Comparison of ENCODE assay signal across 8 mouse cellular contexts in genomic region chr8:90876213-90876721, GRCm38 (mm10). TPM values are rescaled to one million over a fixed set of nuclear protein-coding genes. Genes with fewer than 3 reads are reported as not detected.
DNase-seq lines count a peak whose midpoint lies in the region; ATAC-seq and TF ChIP-seq lines count a peak whose summit lies in the region.

No protein-coding gene starts in this region.

- H3K27ac ChIP-seq in ES-Bruce4 (ENCODE audit: insufficient read depth, low read length), result peak overlapping the region; percentile 42
- H3K27ac ChIP-seq in layer of hippocampus, adult 2 months, result peak overlapping the region; percentile 94
- peak overlapping the region; percentile 76 for H3K27ac ChIP-seq in lung, embryonic 14.5 days (ENCODE audit: low read depth)
- peak overlapping the region; percentile 85 for H3K27ac ChIP-seq in neural tube, embryonic 15.5 days (replicated peaks)

- TF ChIP-seq EP300 in ES-Bruce4 (IDR thresholded peaks at IDR 0.05; ENCODE audit: insufficient read depth, low read depth, low read length), result no peak

- ATAC-seq in cerebellum, adult (ENCODE audit: insufficient number of reproducible peaks, low FRiP score, low TSS enrichment), result peak; percentile 49
- peak; percentile 77 for ATAC-seq in frontal cortex, adult (ENCODE audit: low TSS enrichment)
- peak; percentile 60; the same call in 1 of the 2 replicates for ATAC-seq in lung, embryonic 14.5 days (ENCODE audit: insufficient read depth)
- peak; percentile 29 for ATAC-seq in neural tube, embryonic 15.5 days (ENCODE audit: low FRiP score)

- peak overlapping the region; percentile 83 for H3K4me2 ChIP-seq in lung, embryonic 14.5 days
- peak overlapping the region; percentile 69 for H3K4me2 ChIP-seq in neural tube, embryonic 15.5 days

- H3K27me3 ChIP-seq in ES-Bruce4 (ENCODE audit: control insufficient read depth, insufficient read depth, low read length, poor library complexity, severe bottlenecking), result no peaks in the 10 kb centered on the region
- no peaks in the 10 kb centered on the region for H3K27me3 ChIP-seq in lung, embryonic 14.5 days (ENCODE audit: insufficient read depth, low read length)
- no peaks in the 10 kb centered on the region for H3K27me3 ChIP-seq in neural tube, embryonic 15.5 days (replicated peaks)

- peak overlapping the region; percentile 51 for H3K9ac ChIP-seq in ES-Bruce4 (ENCODE audit: low read depth, poor library complexity, severe bottlenecking)
- peak overlapping the region; percentile 58; the same call in 1 of the 2 replicates for H3K9ac ChIP-seq in lung, embryonic 14.5 days
- 0 out of 2 replicates have a peak overlapping the region, but pooled peaks have one; percentile 41 for H3K9ac ChIP-seq in neural tube, embryonic 15.5 days (replicated peaks)

- peaks cover 4% of the 10 kb centered on the region for H3K4me1 ChIP-seq in ES-Bruce4 (ENCODE audit: control insufficient read depth, insufficient read depth, low read length)
- peaks cover 10% of the 10 kb centered on the region; the same call in 1 of the 2 replicates for H3K4me1 ChIP-seq in lung, embryonic 14.5 days (ENCODE audit: insufficient read depth)
- H3K4me1 ChIP-seq in neural tube, embryonic 15.5 days, result peaks cover 34% of the 10 kb centered on the region

- WGBS in lung, embryonic 14.5 days, result 9% methylated on average over 12 of the region's 12 CpGs
- 1% methylated on average over 12 of the region's 12 CpGs for WGBS in neural tube, embryonic 15.5 days

- no peak for TF ChIP-seq POLR2A in ES-Bruce4 (IDR thresholded peaks at IDR 0.05; ENCODE audit: insufficient read depth, low read length)

- no peak for TF ChIP-seq CTCF in ES-Bruce4 (IDR thresholded peaks at IDR 0.05; ENCODE audit: low read depth, low read length)
- TF ChIP-seq CTCF in layer of hippocampus, adult 2 months (conservative IDR thresholded peaks at IDR 0.05), result no peak
- no peak for TF ChIP-seq CTCF in lung, embryonic 14.5 days (IDR thresholded peaks at IDR 0.05; ENCODE audit: low read depth)

- peak; percentile 73 for DNase-seq in heart, postnatal 4 days
- DNase-seq in layer of hippocampus, adult 2 months (ENCODE audit: low spot score in 2 of 2), result peak; percentile 50 to 67
- peak; percentile 69 for DNase-seq in lung, embryonic 14.5 days
- DNase-seq in urinary bladder, adult 18-20 months (ENCODE audit: low spot score in 2 of 2), result peak; percentile 64 to 83

- H3K9me3 ChIP-seq in ES-Bruce4 (replicated peaks; ENCODE audit: control insufficient read depth, insufficient read depth, low read length, poor library complexity, severe bottlenecking), result no peaks in the 10 kb centered on the region
- no peaks in the 10 kb centered on the region for H3K9me3 ChIP-seq in lung, embryonic 14.5 days (ENCODE audit: low read depth, low read length)
- H3K9me3 ChIP-seq in neural tube, embryonic 15.5 days (replicated peaks), result no peaks in the 10 kb centered on the region

- peaks cover 5% of the 10 kb centered on the region; the same call in 1 of the 2 replicates for H3K36me3 ChIP-seq in ES-Bruce4 (ENCODE audit: control insufficient read depth, insufficient read depth, low read length, poor library complexity, severe bottlenecking)
- H3K36me3 ChIP-seq in lung, embryonic 14.5 days (ENCODE audit: insufficient read depth), result no peaks in the 10 kb centered on the region
- no peaks in the 10 kb centered on the region for H3K36me3 ChIP-seq in neural tube, embryonic 15.5 days

- peak overlapping the region; percentile 31 for H3K4me3 ChIP-seq in ES-Bruce4 (ENCODE audit: low read depth, low read length)
- H3K4me3 ChIP-seq in layer of hippocampus, adult 2 months, result peak overlapping the region; percentile 73
- H3K4me3 ChIP-seq in lung, embryonic 14.5 days (ENCODE audit: low read depth, low read length), result 0 out of 2 replicates have a peak overlapping the region, but pooled peaks have one; percentile 42
- peak overlapping the region; percentile 39 for H3K4me3 ChIP-seq in neural tube, embryonic 15.5 days (replicated peaks)

RNA-seq across cellular contexts. Expression of gene Chd9, which starts 48.1 kb away (rescaled TPM):
- polyA plus RNA-seq in ES-Bruce4 (2011; ENCODE audit: insufficient read depth, insufficient read length, low read depth, missing spikeins), result 67.7 and 71.6 TPM in 2 replicates
- 10 to 100 TPM; 40.7 to 43.4 TPM for total RNA-seq in heart, postnatal 4 days (2021)
- total RNA-seq in layer of hippocampus, adult 2 months (2021), result 100 to 1,000 TPM; 254 to 256 TPM
- 72.5 and 75.0 TPM in 2 replicates for polyA plus RNA-seq in lung, embryonic 14.5 days (2014; fragmentation: Nextera tagmentation; extraction: Ambion mirVana)
- polyA plus RNA-seq in neural tube, embryonic 15.5 days (2015; fragmentation: Nextera tagmentation; extraction: Ambion mirVana), result 80.6 and 94.2 TPM in 2 replicates

RNA-seq across cellular contexts. Expression of gene Gm19935, which starts 59.1 kb away (rescaled TPM):
- polyA plus RNA-seq in ES-Bruce4 (2011; ENCODE audit: insufficient read depth, insufficient read length, low read depth, missing spikeins), result not detected in 2 replicates
- total RNA-seq in heart, postnatal 4 days (2021), result not detected
- total RNA-seq in layer of hippocampus, adult 2 months (2021), result 1 to 10 TPM; 1.7 to 2.4 TPM
- polyA plus RNA-seq in lung, embryonic 14.5 days (2014; fragmentation: Nextera tagmentation; extraction: Ambion mirVana), result not detected in 2 replicates
- polyA plus RNA-seq in neural tube, embryonic 15.5 days (2015; fragmentation: Nextera tagmentation; extraction: Ambion mirVana), result 3.3 and 4.0 TPM in 2 replicates

Comparison
In these comparisons a context has a peak if more than half of its experiments do, and no peak if none do; other contexts are left out.
1. Peak in every context shown above with its lines: DNase-seq, ATAC-seq, H3K4me3 ChIP-seq and H3K27ac ChIP-seq.
2. H3K27ac ChIP-seq: peak in every context shown above with its lines; median percentile 94 in layer of hippocampus, adult 2 months; 85 in neural tube, embryonic 15.5 days; 76 in lung, embryonic 14.5 days; 42 in ES-Bruce4.